Mouse (Mus musculus) adipocyte (in vitro differentiated cells): Measurements from ENCODE around the gene Gm17655.
A peak's percentile ranks its signal among the peaks of the same experiment; 100 is the strongest.
"Not testable (repeated sequence)": the region's sequence is repeated elsewhere in the genome, so short reads cannot be mapped to it uniquely, and the experiment has no call there.

ENCODE experiments used
- DNase-seq: peaks from one replicate; pipeline ENCODE4 v3.0.0-alpha.2; 2016; ENCODE audit warnings: low spot score

The Gm17655 gene

DNA sequence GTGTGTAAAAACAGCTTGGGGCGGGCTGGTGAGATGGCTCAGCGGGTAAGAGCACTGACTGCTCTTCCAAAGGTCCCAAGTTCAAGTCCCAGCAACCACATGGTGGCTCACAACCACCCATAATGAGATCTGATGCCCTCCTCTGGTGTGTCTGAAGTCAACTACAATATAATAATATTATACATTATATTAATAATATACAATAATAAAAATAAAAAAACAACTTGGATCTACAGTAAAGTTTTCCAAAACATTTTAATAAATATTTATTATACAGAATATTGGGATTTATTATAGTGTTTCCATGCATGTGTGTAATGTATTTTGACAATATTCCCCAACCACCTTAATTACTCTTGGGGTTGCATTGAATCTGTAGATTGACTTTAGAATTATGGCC is at the start of gene Gm17655:
Gene Gm17655 (minus strand): TSS at position 101 of the 400 bp plus-strand sequence.
- not testable (repeated sequence) for DNase-seq

GRCm38 (mm10) chr5:110109991-110110441 is 37.7 kb upstream of the Gm17655 start, which contains the start of gene Zfp605:
Gene Zfp605 (plus strand): TSS chr5:110110092.
- DNase-seq, result peak; percentile 79

GRCm38 (mm10) chr5:110108305-110108628 is 36.0 kb upstream of the Gm17655 start:
- DNase-seq, result no peak

- peak; percentile 99 for DNase-seq
Measured at GRCm38 (mm10) chr5:110107581-110108304, 35.4 kb upstream of the Gm17655 start, which contains the start of gene Gtpbp6. Gene Gtpbp6 (minus strand): TSS chr5:110108197.

- DNase-seq, result no peak
Measured at GRCm38 (mm10) chr5:110106901-110107564, 34.7 kb upstream of the Gm17655 start.

GRCm38 (mm10) chr5:110106140-110106871 is 34.0 kb upstream of the Gm17655 start:
- no peak for DNase-seq

DNA sequence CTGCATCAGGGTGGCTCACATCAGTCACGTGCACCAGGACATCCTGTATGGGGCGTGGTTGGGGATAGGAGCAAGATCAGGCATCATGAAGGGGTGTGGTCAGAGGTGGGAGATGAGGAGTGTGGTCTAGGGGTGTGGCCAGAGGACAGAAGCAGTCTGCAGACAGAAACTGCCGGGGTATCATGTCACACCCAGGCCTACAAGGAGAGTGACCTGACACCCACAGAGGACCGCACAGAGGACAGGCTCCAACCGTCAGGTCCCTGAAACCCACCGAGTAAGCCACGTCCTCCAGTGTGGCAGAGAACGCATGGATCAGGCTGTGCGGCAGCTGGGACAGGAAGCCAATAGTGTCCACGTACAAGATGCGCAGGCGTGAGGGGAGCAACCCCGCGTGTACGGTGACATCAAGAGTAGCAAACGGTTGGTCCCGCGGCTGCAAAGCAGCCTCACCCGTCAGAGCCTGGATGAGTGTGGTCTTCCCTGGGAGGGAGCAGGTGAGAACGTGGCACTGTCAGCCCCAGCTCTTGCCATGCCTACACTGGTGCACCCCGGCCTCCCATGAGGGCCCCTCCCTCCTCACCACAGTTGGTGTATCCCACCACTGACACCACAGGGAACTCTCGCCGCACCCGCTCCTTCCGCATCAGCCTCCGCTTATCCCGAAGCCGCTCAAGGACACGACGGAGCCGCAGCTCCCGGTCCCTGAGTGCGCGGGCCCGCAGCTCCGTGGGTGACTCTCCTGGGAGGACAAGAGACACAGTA is 32.5 kb upstream of the Gm17655 start:
- DNase-seq, result no peak

- DNase-seq, result no peak
Measured at GRCm38 (mm10) chr5:110103901-110104615, 31.7 kb upstream of the Gm17655 start.

GRCm38 (mm10) chr5:110102853-110103625 is 30.7 kb upstream of the Gm17655 start:
- DNase-seq, result no peak

GRCm38 (mm10) chr5:110102429-110102828 is 30.1 kb upstream of the Gm17655 start:
- no peak for DNase-seq

- no peak for DNase-seq
Measured at GRCm38 (mm10) chr5:110101716-110102347, 29.5 kb upstream of the Gm17655 start.

DNA sequence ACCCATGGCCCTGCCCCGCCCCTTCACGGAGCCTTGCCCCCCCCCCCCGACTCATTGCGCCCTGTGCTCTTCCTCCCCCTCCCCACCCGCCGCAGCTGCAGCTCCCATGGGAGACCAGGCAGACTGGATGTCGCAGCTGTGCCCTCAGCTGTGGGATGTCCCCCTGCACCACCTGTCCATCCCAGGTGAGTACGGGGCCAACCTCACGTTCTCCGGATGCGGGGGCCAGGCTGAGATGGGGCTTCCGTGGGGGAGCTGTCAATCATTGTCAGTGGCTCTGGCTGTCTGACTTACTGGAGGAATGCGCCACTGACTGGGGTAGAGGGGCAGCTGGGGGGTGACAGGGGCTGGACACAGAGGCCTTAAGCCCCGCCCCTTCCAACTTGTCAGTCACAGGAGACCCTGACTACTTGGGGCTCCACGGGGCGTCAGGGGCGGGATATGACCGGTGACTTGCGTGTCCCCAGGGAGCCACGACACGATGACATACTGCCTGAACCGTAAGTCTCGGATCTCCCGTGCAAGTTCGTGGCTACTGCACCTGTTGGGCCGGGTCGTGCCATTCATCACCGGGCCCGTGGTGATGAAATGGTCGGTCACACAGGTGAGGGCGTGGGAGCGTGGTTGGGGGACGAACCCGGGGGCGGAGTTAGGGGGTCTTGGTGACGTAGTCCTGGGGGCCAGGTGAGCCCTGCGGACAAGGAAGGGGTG is 28.8 kb upstream of the Gm17655 start:
- no peak for DNase-seq

- DNase-seq, result no peak
Measured at GRCm38 (mm10) chr5:110099656-110100580, 27.6 kb upstream of the Gm17655 start, which contains the start of gene Plcxd1. Gene Plcxd1 (plus strand): TSS chr5:110099969.

GRCm38 (mm10) chr5:110098991-110099477 is 26.7 kb upstream of the Gm17655 start:
- DNase-seq, result no peak

GRCm38 (mm10) chr5:110094847-110095213 is 22.5 kb upstream of the Gm17655 start:
- DNase-seq, result no peak

GRCm38 (mm10) chr5:110094030-110094846 is 21.9 kb upstream of the Gm17655 start, which contains the start of gene Gm35315:
Gene Gm35315 (minus strand): TSS chr5:110094420.
- peak; percentile 90 for DNase-seq

DNA sequence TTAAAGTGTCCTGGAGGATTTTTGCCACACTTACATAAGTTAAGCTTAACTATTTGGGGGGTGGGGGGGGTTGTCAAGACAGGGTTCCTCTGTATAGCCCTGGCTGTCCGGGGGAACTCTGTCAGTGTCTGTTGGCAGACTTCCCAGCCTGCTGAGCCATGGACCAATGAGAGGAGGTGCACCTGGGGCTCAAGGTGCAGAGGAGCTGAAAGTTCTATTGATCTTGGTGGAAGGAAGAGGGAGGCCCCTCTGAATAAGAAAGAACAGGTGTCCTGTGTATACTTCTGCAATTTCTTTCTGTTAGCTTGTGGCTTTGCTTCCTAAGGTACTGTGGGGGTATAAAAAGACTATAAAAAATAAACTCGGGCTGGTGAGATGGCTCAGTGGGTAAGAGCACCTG is 19.2 kb upstream of the Gm17655 start:
- no peak for DNase-seq
